In the genomic region with DNA sequence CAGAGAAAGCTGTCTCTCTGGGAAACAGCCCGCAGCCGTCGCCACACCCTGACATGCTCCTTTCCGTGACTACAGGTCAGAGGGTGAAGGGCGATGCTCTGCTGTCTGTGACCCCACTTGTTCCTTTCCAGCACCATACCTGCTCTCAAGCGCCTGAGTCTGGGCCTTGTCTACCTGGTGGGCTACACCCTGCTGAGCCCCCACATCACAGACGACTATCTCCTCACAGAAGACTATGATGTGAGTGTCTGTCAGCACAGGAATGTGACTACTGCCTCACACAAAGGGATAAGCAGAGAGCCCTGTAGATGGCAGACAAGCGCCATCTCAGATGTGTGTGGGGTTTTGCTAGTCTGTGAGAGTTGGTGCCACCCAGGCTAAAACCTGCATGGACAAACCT, we compare ENCODE assay signal across 10 mouse cellular contexts. TPM values are rescaled to one million over a fixed set of nuclear protein-coding genes. Genes with fewer than 3 reads are reported as not detected.
A peak's percentile ranks its signal among the peaks of the same experiment; 100 is the strongest.
DNase-seq lines count a peak whose midpoint lies in the region; ATAC-seq and TF ChIP-seq lines count a peak whose summit lies in the region.
"Had no signal": no experiment of that assay in that cellular context is flagged by ENCODE, and none has a peak within 500 bp of the region (broad histone marks: within the 10 kb centered on the region; RNA-seq: fewer than 3 reads in every experiment).

No protein-coding gene starts in this region.

- no peak overlapping the region for H3K9ac ChIP-seq in forebrain, embryonic 13.5 days
- no peak overlapping the region for H3K9ac ChIP-seq in lung, postnatal 0 days (replicated peaks; ENCODE audit: low read depth)
- 0 out of 2 replicates have a peak overlapping the region, but pooled peaks have one; percentile 26 for H3K9ac ChIP-seq in ES-E14 (ENCODE audit: insufficient read depth, low read depth, low read length, poor library complexity, severe bottlenecking)

- in situ Hi-C loops in ES-E14 (cut with MboI; ENCODE audit: low sequenced_read_pairs in 2 of 2, unreplicated experiment in 2 of 2), result no loop called here

- no peak overlapping the region for H3K4me2 ChIP-seq in forebrain, embryonic 13.5 days
- no peak overlapping the region for H3K4me2 ChIP-seq in lung, postnatal 0 days (replicated peaks; ENCODE audit: low read depth, low read length)
- no peak overlapping the region for H3K4me2 ChIP-seq in myocyte (ENCODE audit: low read depth)

- H3K4me1 ChIP-seq in forebrain, embryonic 13.5 days, result no peaks in the 10 kb centered on the region
- peaks cover 6% of the 10 kb centered on the region for H3K4me1 ChIP-seq in forebrain, embryonic 10.5 days
- H3K4me1 ChIP-seq in lung, postnatal 0 days (ENCODE audit: insufficient read depth, low read depth, low read length), result no peaks in the 10 kb centered on the region
- no peaks in the 10 kb centered on the region for H3K4me1 ChIP-seq in lung, adult 2 months (ENCODE audit: control insufficient read depth, insufficient read depth, low read length)
- H3K4me1 ChIP-seq in ES-E14 (ENCODE audit: control insufficient read depth in 2 of 2, insufficient read depth in 2 of 2, low read length in 2 of 2, poor library complexity in 1 of 2), result peaks cover 0 to 21% of the 10 kb centered on the region in 2 experiments; a peak in 1 of 4 replicates

- H3K27ac ChIP-seq in forebrain, embryonic 13.5 days, result no peak overlapping the region
- no peak overlapping the region for H3K27ac ChIP-seq in forebrain, embryonic 10.5 days
- no peak overlapping the region for H3K27ac ChIP-seq in lung, postnatal 0 days (ENCODE audit: low read length)
- H3K27ac ChIP-seq in ES-E14 (ENCODE audit: insufficient read depth, low read depth, low read length, poor library complexity, severe bottlenecking), result no peak overlapping the region

- TF ChIP-seq EP300 in lung, postnatal 0 days (IDR thresholded peaks at IDR 0.05), result no peak

- TF ChIP-seq POLR2A in lung, adult 2 months (IDR thresholded peaks at IDR 0.05; ENCODE audit: borderline replicate concordance, extremely low read depth, low read depth, low read length), result no peak
- no peak for TF ChIP-seq POLR2A in myocyte (IDR thresholded peaks at IDR 0.05; ENCODE audit: insufficient read length, low read depth)

- H3ac ChIP-seq in myocyte (ENCODE audit: control insufficient read depth, insufficient read length), result no peak overlapping the region

- DNase-seq in forebrain, embryonic 10.5 days (ENCODE audit: extremely low spot score, low spot score), result no peak
- DNase-seq in lung, postnatal 0 days (ENCODE audit: low spot score), result no peak
- DNase-seq in lung, adult 2 months, result no peak
- no peak for DNase-seq in ES-E14 (ENCODE audit: low read depth, low spot score)
- DNase-seq in lung, postnatal 14 days, result no peak
- DNase-seq: embryo, embryonic 11 days; gastrocnemius, postnatal 10 days had no signal

- WGBS in forebrain, embryonic 13.5 days, result 74% methylated on average over 8 of the region's 8 CpGs
- 83% methylated on average over 8 of the region's 8 CpGs for WGBS in forebrain, embryonic 10.5 days
- WGBS in lung, postnatal 0 days, result 77% methylated on average over 8 of the region's 8 CpGs
- 82% methylated on average over 8 of the region's 8 CpGs for WGBS in lung, adult 2 months

- H3K9me3 ChIP-seq in forebrain, embryonic 13.5 days (replicated peaks), result no peaks in the 10 kb centered on the region
- no peaks in the 10 kb centered on the region for H3K9me3 ChIP-seq in forebrain, embryonic 10.5 days
- no peaks in the 10 kb centered on the region for H3K9me3 ChIP-seq in lung, postnatal 0 days (ENCODE audit: low read length)
- no peaks in the 10 kb centered on the region for H3K9me3 ChIP-seq in ES-E14 (ENCODE audit: control insufficient read depth, insufficient read depth, low read depth, low read length)

- H3K4me3 ChIP-seq in forebrain, embryonic 13.5 days, result no peak overlapping the region
- no peak overlapping the region for H3K4me3 ChIP-seq in forebrain, embryonic 10.5 days
- H3K4me3 ChIP-seq in lung, postnatal 0 days (ENCODE audit: low read depth, low read length), result no peak overlapping the region
- H3K4me3 ChIP-seq in lung, adult 2 months (replicated peaks; ENCODE audit: extremely low read depth, low read depth, low read length), result no peak overlapping the region
- H3K4me3 ChIP-seq in ES-E14 (ENCODE audit: insufficient read depth in 1 of 2, low read depth in 1 of 2, low read length in 2 of 2, poor library complexity in 1 of 2, severe bottlenecking in 1 of 2) (no peak overlapping the region), myocyte (no peak overlapping the region)

- H3K79me2 ChIP-seq in myocyte (ENCODE audit: control insufficient read depth, insufficient read depth), result peaks cover 6% of the 10 kb centered on the region

- TF ChIP-seq CTCF in lung, postnatal 0 days (IDR thresholded peaks at IDR 0.05), result peak; percentile 44
- no peak for TF ChIP-seq CTCF in lung, adult 2 months (IDR thresholded peaks at IDR 0.05; ENCODE audit: insufficient read depth, low read length)

- H3K27me3 ChIP-seq in forebrain, embryonic 13.5 days, result no peaks in the 10 kb centered on the region
- H3K27me3 ChIP-seq in forebrain, embryonic 10.5 days (ENCODE audit: poor library complexity, severe bottlenecking), result no peaks in the 10 kb centered on the region
- no peaks in the 10 kb centered on the region for H3K27me3 ChIP-seq in lung, postnatal 0 days (replicated peaks; ENCODE audit: insufficient read depth, low read length)
- H3K27me3 ChIP-seq in myocyte (ENCODE audit: control insufficient read depth, insufficient read depth, insufficient read length), result no peaks in the 10 kb centered on the region

- peaks cover 76% of the 10 kb centered on the region for H3K36me3 ChIP-seq in forebrain, embryonic 13.5 days (ENCODE audit: poor library complexity, severe bottlenecking)
- H3K36me3 ChIP-seq in forebrain, embryonic 10.5 days (replicated peaks), result peaks cover 79% of the 10 kb centered on the region
- peaks cover 36% of the 10 kb centered on the region for H3K36me3 ChIP-seq in lung, postnatal 0 days (ENCODE audit: insufficient read depth, low read length)
- peaks cover 52% of the 10 kb centered on the region for H3K36me3 ChIP-seq in ES-E14 (ENCODE audit: control insufficient read depth, insufficient read depth, low read length, poor library complexity, severe bottlenecking)
- H3K36me3 ChIP-seq in myocyte (ENCODE audit: control insufficient read depth, insufficient read depth), result peaks cover 37% of the 10 kb centered on the region

- ATAC-seq in forebrain, embryonic 13.5 days, result 0 out of 2 replicates have a peak, but pooled peaks have one; percentile 34
- ATAC-seq in lung, postnatal 0 days, result no peak
- no peak for ATAC-seq in erythroblast, adult 5-6 weeks (replicated peaks; ENCODE audit: low FRiP score, poor library complexity, severe bottlenecking)

RNA-seq across cellular contexts. Expression of a gene that starts 10.6 kb away (rescaled TPM):
- 194 and 209 TPM in 2 replicates for polyA plus RNA-seq in forebrain, embryonic 13.5 days (2015; fragmentation: Nextera tagmentation; extraction: Ambion mirVana)
- 255 and 270 TPM in 2 replicates for polyA plus RNA-seq in forebrain, embryonic 10.5 days (2016; fragmentation: Nextera tagmentation; extraction: Ambion mirVana)
- 83.1 and 86.7 TPM in 2 replicates for polyA plus RNA-seq in lung, postnatal 0 days (2015; fragmentation: Nextera tagmentation; extraction: Ambion mirVana)
- 29.6 and 42.9 TPM in 2 replicates for polyA plus RNA-seq in lung, adult 2 months (2012; rRNA removed)
- 292 and 344 TPM in 2 replicates for total RNA-seq in ES-E14 (2012; rRNA removed)
- 103 TPM for polyA plus RNA-seq in myocyte (2012; fragmentation: generic; extraction: Trizol)
- 65.1 and 66.0 TPM in 2 replicates for total RNA-seq in erythroblast, adult 5-6 weeks (2015; ENCODE audit: low replicate concordance)
- total RNA-seq in erythroblast, adult 5-6 weeks (2017; ENCODE audit: low replicate concordance), result 35.8 and 37.2 TPM in 2 replicates

RNA-seq across cellular contexts. Expression of a gene that starts 10.8 kb away (rescaled TPM):
- 289 and 292 TPM in 2 replicates for polyA plus RNA-seq in forebrain, embryonic 13.5 days (2015; fragmentation: Nextera tagmentation; extraction: Ambion mirVana)
- polyA plus RNA-seq in forebrain, embryonic 10.5 days (2016; fragmentation: Nextera tagmentation; extraction: Ambion mirVana), result 490 and 492 TPM in 2 replicates
- 162 and 169 TPM in 2 replicates for polyA plus RNA-seq in lung, postnatal 0 days (2015; fragmentation: Nextera tagmentation; extraction: Ambion mirVana)
- 64.7 and 74.4 TPM in 2 replicates for polyA plus RNA-seq in lung, adult 2 months (2012; rRNA removed)
- 530 and 581 TPM in 2 replicates for total RNA-seq in ES-E14 (2012; rRNA removed)
- 339 TPM for polyA plus RNA-seq in myocyte (2012; fragmentation: generic; extraction: Trizol)
- 44.2 and 79.4 TPM in 2 replicates for total RNA-seq in erythroblast, adult 5-6 weeks (2015; ENCODE audit: low replicate concordance)
- total RNA-seq in erythroblast, adult 5-6 weeks (2017; ENCODE audit: low replicate concordance), result 70.3 and 70.7 TPM in 2 replicates

RNA-seq across cellular contexts. Expression of a gene that starts 37.2 kb away (rescaled TPM):
- 2.5 and 3.8 TPM in 2 replicates for polyA plus RNA-seq in forebrain, embryonic 13.5 days (2015; fragmentation: Nextera tagmentation; extraction: Ambion mirVana)
- polyA plus RNA-seq in forebrain, embryonic 10.5 days (2016; fragmentation: Nextera tagmentation; extraction: Ambion mirVana), result 4.8 and 5.2 TPM in 2 replicates
- polyA plus RNA-seq in lung, postnatal 0 days (2015; fragmentation: Nextera tagmentation; extraction: Ambion mirVana), result 24.0 and 27.8 TPM in 2 replicates
- 38.9 and 48.7 TPM in 2 replicates for polyA plus RNA-seq in lung, adult 2 months (2012; rRNA removed)
- 15.1 and 16.5 TPM in 2 replicates for total RNA-seq in ES-E14 (2012; rRNA removed)
- polyA plus RNA-seq in myocyte (2012; fragmentation: generic; extraction: Trizol), result 3.1 TPM
- total RNA-seq in erythroblast, adult 5-6 weeks (2015; ENCODE audit: low replicate concordance), result 57.8 and 60.2 TPM in 2 replicates
- total RNA-seq in erythroblast, adult 5-6 weeks (2017; ENCODE audit: low replicate concordance), result 142 and 156 TPM in 2 replicates

RNA-seq across cellular contexts. Expression of a gene that starts 38.5 kb away (rescaled TPM):
- polyA plus RNA-seq in forebrain, embryonic 13.5 days (2015; fragmentation: Nextera tagmentation; extraction: Ambion mirVana), result 34.8 and 36.6 TPM in 2 replicates
- 38.8 and 44.1 TPM in 2 replicates for polyA plus RNA-seq in forebrain, embryonic 10.5 days (2016; fragmentation: Nextera tagmentation; extraction: Ambion mirVana)
- 67.3 and 74.2 TPM in 2 replicates for polyA plus RNA-seq in lung, postnatal 0 days (2015; fragmentation: Nextera tagmentation; extraction: Ambion mirVana)
- 83.3 and 112 TPM in 2 replicates for polyA plus RNA-seq in lung, adult 2 months (2012; rRNA removed)
- 65.5 and 107 TPM in 2 replicates for total RNA-seq in ES-E14 (2012; rRNA removed)
- polyA plus RNA-seq in myocyte (2012; fragmentation: generic; extraction: Trizol), result 138 TPM
- total RNA-seq in erythroblast, adult 5-6 weeks (2015; ENCODE audit: low replicate concordance), result 118 and 141 TPM in 2 replicates
- total RNA-seq in erythroblast, adult 5-6 weeks (2017; ENCODE audit: low replicate concordance), result 81.5 and 135 TPM in 2 replicates

RNA-seq across cellular contexts. Expression of a gene that starts 39.8 kb away (rescaled TPM):
- 675 and 699 TPM in 2 replicates for polyA plus RNA-seq in forebrain, embryonic 13.5 days (2015; fragmentation: Nextera tagmentation; extraction: Ambion mirVana)
- 397 and 415 TPM in 2 replicates for polyA plus RNA-seq in forebrain, embryonic 10.5 days (2016; fragmentation: Nextera tagmentation; extraction: Ambion mirVana)
- 332 and 367 TPM in 2 replicates for polyA plus RNA-seq in lung, postnatal 0 days (2015; fragmentation: Nextera tagmentation; extraction: Ambion mirVana)
- polyA plus RNA-seq in lung, adult 2 months (2012; rRNA removed), result 222 and 226 TPM in 2 replicates
- 108 and 128 TPM in 2 replicates for total RNA-seq in ES-E14 (2012; rRNA removed)
- polyA plus RNA-seq in myocyte (2012; fragmentation: generic; extraction: Trizol), result 287 TPM
- 33.6 and 64.9 TPM in 2 replicates for total RNA-seq in erythroblast, adult 5-6 weeks (2015; ENCODE audit: low replicate concordance)
- total RNA-seq in erythroblast, adult 5-6 weeks (2017; ENCODE audit: low replicate concordance), result 7.5 and 16.9 TPM in 2 replicates
